Mouse (Mus musculus) neural tube, embryonic 14.5 days (tissue): ENCODE measurements at regions not wholly inside any gene's neighbourhood (a gene's known extent, or its start where the extent isn't known, plus 50 kb on each side); places are given as distances from the start of the nearest gene placed in this dataset.

ENCODE experiments used
- ATAC-seq: fragments of 200-750 bp; cut with Nextera tagmentation; 2 replicates; pipeline ENCODE4 v1.8.0; 2017; ENCODE audit warnings: low read depth, mild to moderate bottlenecking, moderate TSS enrichment, moderate library complexity
- H3K27ac ChIP-seq: fragments of 300-500 bp; sonication (generic); 2 replicates; pipeline ENCODE4 v1.5.1; 2014; ENCODE audit warnings: low read depth, mild to moderate bottlenecking, control low read depth, low read length, moderate library complexity, mixed read lengths
- H3K27me3 ChIP-seq: fragments of 300-500 bp; sonication (generic); 2 replicates; pipeline ENCODE4 v1.6.1; 2014; ENCODE audit warnings: low read length; ENCODE audit not compliant: control insufficient read depth, insufficient read depth
- H3K36me3 ChIP-seq: fragments of 300-500 bp; sonication (generic); 2 replicates; pipeline ENCODE4 v1.6.1; 2014; ENCODE audit warnings: low read length, mixed read lengths; ENCODE audit not compliant: control insufficient read depth, insufficient read depth
- H3K4me1 ChIP-seq: fragments of 300-500 bp; sonication (generic); 2 replicates; pipeline ENCODE4 v1.6.1; 2014; ENCODE audit warnings: low read length; ENCODE audit not compliant: control insufficient read depth, insufficient read depth
- H3K4me2 ChIP-seq: fragments of 300-500 bp; sonication (generic); 2 replicates; pipeline ENCODE4 v1.6.1; 2014; ENCODE audit warnings: mild to moderate bottlenecking, low read depth, low read length, control low read depth
- H3K4me3 ChIP-seq: fragments of 300-500 bp; sonication (generic); 2 replicates; pipeline ENCODE4 v1.5.1; 2014; ENCODE audit warnings: low read depth, low read length, control low read depth, mixed read lengths
- H3K9ac ChIP-seq: fragments of 300-500 bp; sonication (generic); replicated peaks from 2 replicates; pipeline ENCODE4 v1.6.1; 2014; ENCODE audit warnings: low read depth, mild to moderate bottlenecking, control low read depth, low read length, mixed read lengths
- H3K9me3 ChIP-seq: fragments of 300-500 bp; sonication (generic); 2 replicates; pipeline ENCODE4 v1.6.1; 2016; ENCODE audit warnings: low read length; ENCODE audit not compliant: control insufficient read depth
- WGBS: fragments of 180-500 bp; shearing (Covaris S2); extraction: QIAGEN DNeasy Blood & Tissue Kit; methylation state at CpG from one replicate; pipeline ENCODE4 v1.1.7; 2014; 5-methylcytosine and 5-hydroxymethylcytosine counted together

DNA sequence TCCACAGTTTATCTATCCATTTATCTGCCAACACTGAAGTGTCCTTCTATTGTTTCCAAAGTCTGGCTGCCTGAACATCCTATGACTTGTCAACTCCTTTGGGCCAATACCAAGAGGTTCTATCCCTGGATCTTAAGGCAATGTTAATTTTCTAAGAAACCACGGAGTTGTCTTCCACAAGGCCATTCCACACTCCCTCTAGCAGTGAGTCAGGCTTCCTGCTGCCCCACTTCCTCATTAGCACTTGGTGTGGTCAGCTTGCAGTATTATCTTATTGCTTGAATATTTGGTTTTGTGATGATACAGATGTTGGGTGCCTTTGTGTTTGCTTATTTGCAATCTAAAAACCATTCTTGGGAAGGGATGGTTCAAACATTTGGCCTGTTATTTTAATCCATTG lies 87.5 kb upstream of the Ppp2r2d start:
- Histone ChIP-seq H3K4me1 (no peaks in the 10 kb centered on the region), H3K9me3 (no peaks in the 10 kb centered on the region; the same call in 1 of the 2 replicates), H3K4me2 (no peak overlapping the region), H3K36me3 (no peaks in the 10 kb centered on the region), H3K9ac (no peak overlapping the region), H3K27ac (no peak overlapping the region), H3K27me3 (no peaks in the 10 kb centered on the region), H3K4me3 (no peak overlapping the region)
- ATAC-seq = no peak
- 76% methylated on average over 1 of the region's 1 CpGs for WGBS

DNA sequence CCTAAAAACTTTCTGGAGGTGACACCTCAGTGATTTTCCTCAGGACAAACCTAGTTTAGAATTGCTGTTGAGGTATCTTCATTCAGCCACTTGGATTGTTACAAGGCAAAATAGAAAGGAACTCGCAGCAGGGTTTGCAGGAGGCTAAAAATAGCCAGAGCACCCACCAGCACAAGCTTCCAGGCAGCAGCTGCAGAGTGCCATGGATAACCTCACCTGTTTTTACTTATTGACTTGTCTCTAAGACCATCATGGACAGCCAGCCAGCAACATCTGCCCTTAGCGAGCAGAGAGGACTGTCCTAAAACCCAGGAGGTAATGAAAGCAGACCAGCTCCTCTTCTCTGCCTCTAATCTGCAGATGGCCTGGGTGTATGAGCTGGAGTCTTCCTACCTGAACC lies 97.4 kb upstream of the Ppp2r2d start:
- no peaks in the 10 kb centered on the region for H3K9me3 ChIP-seq
- 77% methylated on average over 2 of the region's 2 CpGs for WGBS
- ATAC-seq = no peak
- no peak overlapping the region for H3K9ac ChIP-seq
- no peaks in the 10 kb centered on the region for H3K27me3 ChIP-seq
- no peaks in the 10 kb centered on the region for H3K36me3 ChIP-seq
- no peak overlapping the region for H3K4me3 ChIP-seq
- H3K4me1 ChIP-seq = no peaks in the 10 kb centered on the region
- H3K4me2 ChIP-seq = no peak overlapping the region
- H3K27ac ChIP-seq = no peak overlapping the region

DNA sequence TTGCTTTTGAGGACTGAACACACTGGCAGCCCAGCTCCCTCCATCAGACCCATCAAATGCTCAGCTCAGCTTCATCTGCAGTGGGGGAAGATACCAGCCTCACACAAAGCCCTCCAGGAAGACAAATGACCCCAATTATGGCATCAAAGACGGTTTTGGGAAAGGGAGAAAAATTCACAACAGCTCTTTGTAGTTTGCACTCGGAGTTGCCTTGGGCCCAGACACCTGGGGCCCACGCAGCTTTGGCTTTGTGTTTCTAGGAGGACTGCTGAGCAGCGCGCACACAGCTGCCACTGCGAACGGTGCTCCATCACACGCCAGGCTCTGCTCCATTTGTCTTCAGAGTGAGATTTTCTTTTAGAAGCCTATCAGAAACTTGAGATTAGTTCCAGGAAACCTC lies 99.3 kb upstream of the Ppp2r2d start:
- H3K9me3 ChIP-seq = no peaks in the 10 kb centered on the region
- H3K4me3 ChIP-seq = no peak overlapping the region
- H3K36me3 ChIP-seq = no peaks in the 10 kb centered on the region
- peaks cover 7% of the 10 kb centered on the region for H3K4me1 ChIP-seq
- no peak overlapping the region for H3K9ac ChIP-seq
- no peak overlapping the region for H3K27ac ChIP-seq
- H3K4me2 ChIP-seq = no peak overlapping the region
- no peaks in the 10 kb centered on the region for H3K27me3 ChIP-seq
- 16% methylated on average over 8 of the region's 8 CpGs for WGBS
- no peak for ATAC-seq

DNA sequence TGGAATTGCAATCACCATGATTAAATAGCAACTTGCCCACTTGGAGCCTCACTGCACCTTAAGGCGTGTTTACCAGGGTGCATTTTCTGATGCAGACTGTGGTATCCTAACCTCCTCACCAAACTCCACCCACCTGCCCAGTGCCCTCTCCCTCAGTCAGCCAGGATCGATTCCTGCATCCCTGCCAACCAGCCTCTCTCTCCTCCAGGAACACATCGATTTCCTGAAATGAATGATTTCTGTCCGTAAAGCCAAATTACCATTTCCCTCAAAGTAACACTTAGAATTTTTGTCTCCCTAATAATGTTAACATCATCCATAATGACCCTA lies 103.4 kb upstream of the Ppp2r2d start:
- Histone ChIP-seq H3K36me3 (no peaks in the 10 kb centered on the region), H3K4me3 (no peak overlapping the region), H3K9ac (no peak overlapping the region), H3K4me2 (no peak overlapping the region), H3K27ac (no peak overlapping the region), H3K4me1 (peaks cover 9% of the 10 kb centered on the region), H3K27me3 (no peaks in the 10 kb centered on the region), H3K9me3 (no peaks in the 10 kb centered on the region)
- WGBS = 42% methylated on average over 4 of the region's 4 CpGs
- peak; percentile 44 for ATAC-seq

DNA sequence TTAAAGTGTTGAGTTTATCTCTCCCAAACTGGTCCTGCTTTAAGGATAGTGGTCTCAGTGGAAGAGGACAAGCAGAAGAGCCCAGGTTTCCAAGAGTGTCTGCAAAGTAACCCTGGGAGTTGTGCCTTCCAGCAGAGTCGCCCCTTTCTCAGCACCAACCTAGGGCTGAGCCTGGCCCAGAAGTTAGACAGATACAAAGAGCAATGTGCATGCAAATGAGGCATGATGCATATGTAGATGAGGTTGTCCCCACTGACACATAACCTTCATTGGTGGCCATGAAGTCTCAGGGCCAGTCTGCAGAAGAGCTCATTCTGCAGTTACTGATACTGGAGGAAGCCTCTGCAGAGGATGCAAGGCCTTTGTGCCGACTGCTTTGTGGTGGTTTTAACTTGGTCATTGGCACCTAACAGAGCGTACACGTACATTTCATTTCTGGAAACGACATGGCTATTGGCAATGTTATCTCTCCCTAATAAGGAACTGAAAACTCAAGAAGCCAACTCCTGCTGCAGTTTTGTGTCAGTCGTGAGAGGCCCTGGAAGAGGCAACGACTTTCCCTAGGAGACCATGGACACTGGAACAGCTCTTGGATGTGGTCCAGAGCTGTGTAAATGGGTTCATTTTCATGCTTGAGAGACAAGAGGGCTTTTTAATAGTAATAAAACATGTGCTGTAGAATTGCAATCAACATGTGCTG lies 103.9 kb upstream of the Ppp2r2d start:
- Histone ChIP-seq H3K4me2 (no peak overlapping the region), H3K36me3 (no peaks in the 10 kb centered on the region), H3K4me1 (peaks cover 9% of the 10 kb centered on the region), H3K9me3 (no peaks in the 10 kb centered on the region), H3K4me3 (no peak overlapping the region), H3K9ac (no peak overlapping the region), H3K27ac (peak overlapping the region; percentile 45; the same call in 1 of the 2 replicates), H3K27me3 (no peaks in the 10 kb centered on the region)
- WGBS = 41% methylated on average over 7 of the region's 7 CpGs
- ATAC-seq = peak; percentile 44; the same call in 1 of the 2 replicates

DNA sequence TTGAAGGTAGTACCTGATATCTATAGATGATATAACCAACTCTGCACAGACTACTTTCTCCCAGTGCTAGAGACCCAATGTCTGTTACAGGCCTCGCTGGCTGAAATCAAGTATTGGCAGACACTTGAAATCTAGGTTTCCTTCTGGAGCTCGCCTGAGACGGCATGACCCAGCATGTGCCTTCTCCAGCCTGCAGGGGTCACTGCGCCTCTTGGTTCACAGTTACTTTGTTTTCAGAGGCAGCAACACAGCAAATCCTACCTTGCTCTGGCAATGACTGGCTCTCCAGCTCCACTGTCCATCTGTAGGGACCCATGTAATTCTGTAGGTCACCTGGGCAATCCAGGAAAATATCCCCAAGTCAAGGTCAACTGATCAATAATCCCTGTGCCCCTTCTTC lies 111.6 kb upstream of the Ppp2r2d start:
- H3K4me2 ChIP-seq = no peak overlapping the region
- H3K36me3 ChIP-seq = no peaks in the 10 kb centered on the region
- no peak overlapping the region for H3K27ac ChIP-seq
- ATAC-seq = no peak
- no peaks in the 10 kb centered on the region for H3K9me3 ChIP-seq
- H3K27me3 ChIP-seq = no peaks in the 10 kb centered on the region
- WGBS = 22% methylated on average over 4 of the region's 4 CpGs
- no peaks in the 10 kb centered on the region for H3K4me1 ChIP-seq
- no peak overlapping the region for H3K9ac ChIP-seq
- no peak overlapping the region for H3K4me3 ChIP-seq

DNA sequence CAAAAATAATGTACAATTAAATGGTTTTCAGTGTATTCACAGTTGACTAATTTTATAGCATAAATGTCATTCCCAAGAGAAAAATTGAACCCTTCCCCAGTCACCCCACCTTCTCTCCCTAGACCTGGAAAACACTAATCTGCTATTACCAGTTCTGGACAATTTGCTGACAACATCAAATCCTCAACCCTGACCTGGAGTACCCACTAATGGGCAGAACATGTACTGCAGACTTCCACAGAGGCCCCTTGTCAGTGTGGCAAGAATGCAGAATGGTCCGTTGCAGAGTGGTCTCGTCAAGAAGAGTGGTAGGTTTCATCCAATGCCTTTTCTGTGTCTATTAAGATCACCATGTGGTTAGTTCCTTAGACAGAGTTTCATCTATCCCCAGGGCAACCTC lies 121.0 kb upstream of the Ppp2r2d start:
- Histone ChIP-seq H3K4me3 (no peak overlapping the region), H3K4me1 (no peaks in the 10 kb centered on the region), H3K36me3 (no peaks in the 10 kb centered on the region), H3K9ac (no peak overlapping the region), H3K9me3 (no peaks in the 10 kb centered on the region), H3K4me2 (no peak overlapping the region), H3K27ac (no peak overlapping the region), H3K27me3 (no peaks in the 10 kb centered on the region)
- WGBS = 89% methylated on average over 2 of the region's 2 CpGs
- no peak for ATAC-seq

DNA sequence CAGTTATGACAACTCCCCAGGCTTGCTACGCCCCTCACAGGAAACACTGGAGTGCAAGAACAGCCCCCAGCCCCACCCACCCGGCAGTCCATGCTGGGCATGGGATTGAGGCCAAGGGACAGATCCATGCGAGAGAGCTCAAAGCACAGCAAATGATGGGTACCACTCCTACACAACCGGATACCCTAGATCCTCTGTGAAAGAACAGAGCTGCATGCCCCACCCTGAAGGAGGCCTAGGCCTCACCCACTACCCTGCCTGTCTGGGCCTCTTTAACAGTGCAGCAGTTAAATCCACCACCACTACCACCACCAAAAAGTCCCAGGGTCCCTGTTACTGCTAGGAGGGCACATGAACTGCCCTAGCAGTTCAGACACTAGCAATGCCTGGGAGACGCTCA lies 126.3 kb upstream of the Ppp2r2d start:
- H3K27ac ChIP-seq = no peak overlapping the region
- H3K36me3 ChIP-seq = no peaks in the 10 kb centered on the region
- no peak overlapping the region for H3K4me2 ChIP-seq
- no peak overlapping the region for H3K4me3 ChIP-seq
- H3K27me3 ChIP-seq = no peaks in the 10 kb centered on the region
- H3K9ac ChIP-seq = no peak overlapping the region
- 0 out of 2 replicates have a peak, but pooled peaks cover 2% of the 10 kb centered on the region for H3K4me1 ChIP-seq
- no peaks in the 10 kb centered on the region for H3K9me3 ChIP-seq
- WGBS = 75% methylated on average over 5 of the region's 5 CpGs
- ATAC-seq = no peak

DNA sequence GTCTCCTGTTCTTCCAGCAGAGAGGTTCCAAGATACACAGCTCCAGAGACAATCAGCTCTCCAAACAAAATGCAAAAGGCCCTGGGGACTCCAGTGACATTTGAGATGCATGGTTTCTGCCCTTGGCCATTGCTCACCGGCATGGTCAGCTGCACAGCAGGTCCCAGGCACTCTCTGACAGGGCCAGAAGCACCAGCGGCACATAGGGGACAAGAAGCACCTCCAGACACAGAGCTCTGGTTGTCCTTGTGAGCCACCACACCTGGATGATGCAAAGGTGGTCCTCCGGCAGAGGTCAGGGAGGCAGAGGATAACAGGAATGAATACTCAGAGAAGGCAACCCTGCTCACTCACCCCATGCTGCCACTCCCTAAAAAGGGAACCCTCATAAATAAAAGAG lies 126.8 kb upstream of the Ppp2r2d start:
- H3K9me3 ChIP-seq = no peaks in the 10 kb centered on the region
- no peak overlapping the region for H3K9ac ChIP-seq
- H3K4me2 ChIP-seq = no peak overlapping the region
- H3K27ac ChIP-seq = no peak overlapping the region
- no peaks in the 10 kb centered on the region for H3K36me3 ChIP-seq
- H3K4me3 ChIP-seq = no peak overlapping the region
- H3K27me3 ChIP-seq = no peaks in the 10 kb centered on the region
- ATAC-seq = no peak
- 0 out of 2 replicates have a peak, but pooled peaks cover 2% of the 10 kb centered on the region for H3K4me1 ChIP-seq
- 57% methylated on average over 3 of the region's 3 CpGs for WGBS
